Mouse (Mus musculus) ovary, adult 18-20 months (tissue): ENCODE measurements around the gene Rae1.

Source experiments
- DNase-seq: peaks from one replicate; pipeline ENCODE4 v3.0.0; 2022; ENCODE audit warnings: low spot score, mixed read lengths

The Rae1 gene

GRCm38 (mm10) chr2:172999630-173000284, at the start of gene Rae1:
Rae1 (plus strand) TSS chr2:173000117.
- DNase-seq: peak; percentile 96

GRCm38 (mm10) chr2:172950119-172950676, 49.7 kb upstream of the Rae1 start:
- DNase-seq: no peak

- DNase-seq: no peak
Observed at GRCm38 (mm10) chr2:172950722-172951121, 49.2 kb upstream of the Rae1 start.

GRCm38 (mm10) chr2:172951976-172952375, 47.9 kb upstream of the Rae1 start:
- no peak for DNase-seq

- DNase-seq: no peak
Observed at GRCm38 (mm10) chr2:172958579-172958978, 41.3 kb upstream of the Rae1 start.

- DNase-seq: no peak
Observed at GRCm38 (mm10) chr2:172959006-172959768, 40.7 kb upstream of the Rae1 start.

- DNase-seq: no peak
Observed at GRCm38 (mm10) chr2:172960350-172960749, 39.6 kb upstream of the Rae1 start.

GRCm38 (mm10) chr2:172961211-172961610, 38.7 kb upstream of the Rae1 start:
- DNase-seq: no peak

GRCm38 (mm10) chr2:172965249-172965648, 34.7 kb upstream of the Rae1 start:
- DNase-seq: no peak

- no peak for DNase-seq
Observed at GRCm38 (mm10) chr2:172966480-172966879, 33.4 kb upstream of the Rae1 start.

- no peak for DNase-seq
Observed at GRCm38 (mm10) chr2:172971865-172972264, 28.1 kb upstream of the Rae1 start.

GRCm38 (mm10) chr2:172973806-172974565, 25.9 kb upstream of the Rae1 start:
- no peak for DNase-seq

GRCm38 (mm10) chr2:172974701-172975100, 25.2 kb upstream of the Rae1 start:
- no peak for DNase-seq

- DNase-seq: no peak
Observed at GRCm38 (mm10) chr2:172975159-172975558, 24.8 kb upstream of the Rae1 start.

GRCm38 (mm10) chr2:172976661-172977238, 23.2 kb upstream of the Rae1 start:
- no peak for DNase-seq

- DNase-seq: no peak
Observed at GRCm38 (mm10) chr2:172977409-172978130, 22.3 kb upstream of the Rae1 start, which contains the start of gene Spo11. Spo11 (plus strand) TSS chr2:172977700.

GRCm38 (mm10) chr2:172978131-172978633, 21.7 kb upstream of the Rae1 start:
- DNase-seq: no peak

GRCm38 (mm10) chr2:172979666-172980345, 20.1 kb upstream of the Rae1 start:
- DNase-seq: no peak

- no peak for DNase-seq
Observed at GRCm38 (mm10) chr2:172982776-172983561, 16.9 kb upstream of the Rae1 start.

GRCm38 (mm10) chr2:172990161-172990560, 9.8 kb upstream of the Rae1 start:
- DNase-seq: no peak
